Mouse (Mus musculus): Measurements from ENCODE around the gene Gapt.
"Not testable (repeated sequence)": the region's sequence is repeated elsewhere in the genome, so short reads cannot be mapped to it uniquely, and the experiment has no call there.

DNA sequence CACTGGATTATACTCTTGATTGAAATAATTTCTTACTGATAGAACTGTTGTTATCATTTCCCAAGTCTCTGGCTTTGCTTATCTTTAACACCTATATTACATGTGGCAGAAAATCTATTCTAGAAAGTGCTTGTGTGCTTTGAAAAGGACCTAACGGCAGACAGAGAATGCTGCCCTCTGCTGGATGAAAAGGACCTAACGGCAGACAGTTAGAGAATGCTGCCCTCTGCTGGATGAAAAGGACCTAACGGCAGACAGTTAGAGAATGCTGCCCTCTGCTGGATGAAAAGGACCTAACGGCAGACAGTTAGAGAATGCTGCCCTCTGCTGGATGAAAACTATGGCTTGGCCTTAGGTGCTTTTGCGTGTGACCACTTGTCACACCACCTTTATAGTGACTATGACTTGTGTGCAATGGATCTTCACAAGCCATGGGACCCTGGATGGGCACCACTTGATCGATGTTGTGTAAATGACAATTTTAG, 11.6 kb upstream of the Gapt start:
- TF ChIP-seq CTCF (IDR thresholded peaks at IDR 0.05; ENCODE audit: extremely low read depth, insufficient read length, insufficient replicate concordance, low read depth, low read length): peak; percentile 99; the same call in 1 of the 2 replicates
- not testable (repeated sequence) for TF ChIP-seq POLR2A (IDR thresholded peaks at IDR 0.05; ENCODE audit: low read depth, low read length)
